Mouse (Mus musculus) spleen, adult 2 months (tissue): ENCODE measurements around the gene 4930470P17Rik.

Source experiments
- CTCF ChIP-seq: fragments of 200-500 bp; IDR thresholded peaks from 2 replicates; pipeline ENCODE4 v1.5.1; 2011; ENCODE audit warnings: mild to moderate bottlenecking, inconsistent platforms; ENCODE audit not compliant: insufficient read depth, insufficient read length, insufficient replicate concordance; ENCODE audit errors: extremely low read depth
- POLR2A ChIP-seq: fragments of 200-500 bp; IDR thresholded peaks from 2 replicates; pipeline ENCODE4 v1.6.1; 2011; ENCODE audit warnings: low read depth, low read length, inconsistent platforms

- TF ChIP-seq POLR2A: no peak
- TF ChIP-seq CTCF: no peak
These were observed 23.2 kb downstream of the 4930470P17Rik start for GRCm38 (mm10) chr2:170578588-170578987.
